Comparison of ENCODE assay signal across 8 mouse cellular contexts in genomic region chrX:56821765-56822603, GRCm38 (mm10). TPM values are rescaled to one million over a fixed set of nuclear protein-coding genes. Genes with fewer than 3 reads are reported as not detected.
DNase-seq lines count a peak whose midpoint lies in the region; ATAC-seq and TF ChIP-seq lines count a peak whose summit lies in the region.

Gene Map7d3, minus strand, starts transcription at chrX:56822326.

- ATAC-seq in forebrain, embryonic 16.5 days, result 0 out of 2 replicates have a peak, but pooled peaks have one; percentile 40
- ATAC-seq in intestine, embryonic 14.5 days (replicated peaks; ENCODE audit: low FRiP score, low TSS enrichment, low read depth), result 0 out of 2 replicates have a peak, but pooled peaks have one; percentile 36
- peak; percentile 65; the same call in 1 of the 2 replicates for ATAC-seq in lung, embryonic 15.5 days (ENCODE audit: borderline replicate concordance, extremely low read depth, low FRiP score, low TSS enrichment)

- H3K9me3 ChIP-seq in forebrain, embryonic 16.5 days (ENCODE audit: control insufficient read depth, low read length), result no peaks in the 10 kb centered on the region
- H3K9me3 ChIP-seq in intestine, embryonic 14.5 days (ENCODE audit: control insufficient read depth, low read length), result no peaks in the 10 kb centered on the region
- no peaks in the 10 kb centered on the region for H3K9me3 ChIP-seq in lung, embryonic 15.5 days

- TF ChIP-seq CTCF in C2C12 (IDR thresholded peaks at IDR 0.05; ENCODE audit: control insufficient read depth, insufficient read depth, insufficient read length), result no peak

- H3K9ac ChIP-seq in forebrain, embryonic 16.5 days (replicated peaks; ENCODE audit: low read depth, low read length), result no peak within 1 kb of the TSS
- no peak within 1 kb of the TSS for H3K9ac ChIP-seq in intestine, embryonic 14.5 days (ENCODE audit: low read length)
- peak within 1 kb of the TSS; percentile 36 for H3K9ac ChIP-seq in lung, embryonic 15.5 days

- no peaks in the 10 kb centered on the region for H3K79me3 ChIP-seq in C2C12 (ENCODE audit: low read depth)

- WGBS in forebrain, embryonic 16.5 days, result 20% methylated on average over 35 of the region's 35 CpGs
- 19% methylated on average over 32 of the region's 35 CpGs for WGBS in intestine, embryonic 14.5 days
- 20% methylated on average over 35 of the region's 35 CpGs for WGBS in lung, embryonic 15.5 days

- H3K27me3 ChIP-seq in C2C12 (ENCODE audit: control insufficient read depth, insufficient read depth, insufficient read length), result no peaks in the 10 kb centered on the region
- H3K27me3 ChIP-seq in forebrain, embryonic 16.5 days (replicated peaks; ENCODE audit: control insufficient read depth, insufficient read depth, low read length), result no peaks in the 10 kb centered on the region
- H3K27me3 ChIP-seq in intestine, embryonic 14.5 days (replicated peaks; ENCODE audit: control insufficient read depth, insufficient read depth, low read length), result no peaks in the 10 kb centered on the region
- no peaks in the 10 kb centered on the region for H3K27me3 ChIP-seq in lung, embryonic 15.5 days

- peak; percentile 0 for DNase-seq in adrenal gland, adult 8-10 months
- DNase-seq in intestine, embryonic 14.5 days (ENCODE audit: low spot score), result peak; percentile 54
- peak; percentile 1 for DNase-seq in ovary, postnatal 10 days (ENCODE audit: low spot score)
- DNase-seq in right cerebral cortex, postnatal 4 days, result no peak
- DNase-seq in spleen, adult 12 weeks (ENCODE audit: low spot score), result no peak

- H3K27ac ChIP-seq in forebrain, embryonic 16.5 days (ENCODE audit: low read length), result no peak within 1 kb of the TSS
- no peak within 1 kb of the TSS for H3K27ac ChIP-seq in intestine, embryonic 14.5 days (ENCODE audit: low read depth)
- no peak within 1 kb of the TSS for H3K27ac ChIP-seq in lung, embryonic 15.5 days

- H3K4me3 ChIP-seq in C2C12 (ENCODE audit: insufficient read depth, poor library complexity, severe bottlenecking), result peak within 1 kb of the TSS; percentile 11
- H3K4me3 ChIP-seq in forebrain, embryonic 16.5 days (replicated peaks; ENCODE audit: low read length), result peak within 1 kb of the TSS; percentile 36
- H3K4me3 ChIP-seq in intestine, embryonic 14.5 days (ENCODE audit: low read depth, low read length), result peak within 1 kb of the TSS; percentile 41
- peak within 1 kb of the TSS; percentile 47 for H3K4me3 ChIP-seq in lung, embryonic 15.5 days

- no peaks in the 10 kb centered on the region for H3K36me3 ChIP-seq in C2C12 (ENCODE audit: control insufficient read depth, insufficient read depth)
- no peaks in the 10 kb centered on the region for H3K36me3 ChIP-seq in forebrain, embryonic 16.5 days (ENCODE audit: control insufficient read depth, insufficient read depth)
- H3K36me3 ChIP-seq in intestine, embryonic 14.5 days (ENCODE audit: control insufficient read depth, insufficient read depth, low read length), result no peaks in the 10 kb centered on the region
- H3K36me3 ChIP-seq in lung, embryonic 15.5 days, result no peaks in the 10 kb centered on the region

- no peaks in the 10 kb centered on the region for H3K4me1 ChIP-seq in forebrain, embryonic 16.5 days (replicated peaks; ENCODE audit: control insufficient read depth, insufficient read depth, low read length)
- no peaks in the 10 kb centered on the region for H3K4me1 ChIP-seq in intestine, embryonic 14.5 days (replicated peaks; ENCODE audit: control insufficient read depth, insufficient read depth, low read length)
- H3K4me1 ChIP-seq in lung, embryonic 15.5 days, result no peaks in the 10 kb centered on the region

- H3K4me2 ChIP-seq in forebrain, embryonic 16.5 days (ENCODE audit: low read length), result peak within 1 kb of the TSS; percentile 57
- H3K4me2 ChIP-seq in intestine, embryonic 14.5 days (ENCODE audit: low read length), result peak within 1 kb of the TSS; percentile 55
- H3K4me2 ChIP-seq in lung, embryonic 15.5 days, result peak within 1 kb of the TSS; percentile 72

- H3K79me2 ChIP-seq in C2C12 (ENCODE audit: control insufficient read depth, insufficient read depth), result no peaks in the 10 kb centered on the region

- H3ac ChIP-seq in C2C12 (ENCODE audit: control insufficient read depth, insufficient read length, low read depth), result peak within 1 kb of the TSS; percentile 61

TF ChIP-seq in C2C12, 6 proteins besides CTCF, POLR2A, EP300 and RAD21:
- no peak for TF ChIP-seq FOSL1 (IDR thresholded peaks at IDR 0.05; ENCODE audit: insufficient read depth, low read length, poor library complexity, severe bottlenecking)
- TF ChIP-seq MYOD1 (IDR thresholded peaks at IDR 0.05; ENCODE audit: control insufficient read depth, insufficient read length, low read depth), result no peak
- no peak for TF ChIP-seq USF1 (IDR thresholded peaks at IDR 0.05; ENCODE audit: low read depth)
- no peak for TF ChIP-seq MAX (IDR thresholded peaks at IDR 0.05)
- no peak for TF ChIP-seq CEBPB (IDR thresholded peaks at IDR 0.05; ENCODE audit: low read depth)
- TF ChIP-seq MYOG (IDR thresholded peaks at IDR 0.05; ENCODE audit: control insufficient read depth, extremely low read depth, insufficient read length), result no peak
TF ChIP-seq in C2C12: peak in this region for 0.

RNA-seq across cellular contexts. Expression of gene Map7d3, which starts in this region (rescaled TPM):
- 0.06 TPM for polyA plus RNA-seq in C2C12 (2012; fragmentation: generic; extraction: Trizol)
- total RNA-seq in adrenal gland, adult 8-10 months (2022), result 1 to 10 TPM in 2 of 4 experiments, under 1 TPM in 2; 0.23 to 2.0 (median 1.0) TPM
- 0.14 and 0.16 TPM in 2 replicates for polyA plus RNA-seq in forebrain, embryonic 16.5 days (2015; fragmentation: Nextera tagmentation; extraction: Ambion mirVana)
- polyA plus RNA-seq in intestine, embryonic 14.5 days (2014; fragmentation: Nextera tagmentation; extraction: Ambion mirVana), result 1.2 and 1.6 TPM in 2 replicates
- polyA plus RNA-seq in lung, embryonic 15.5 days (2015; fragmentation: Nextera tagmentation; extraction: Ambion mirVana), result 2.5 and 2.7 TPM in 2 replicates

Comparison
In these comparisons a context has a peak if more than half of its experiments do, and no peak if none do; other contexts are left out.
1. Peak in ATAC-seq, H3K4me3 ChIP-seq and H3K4me2 ChIP-seq in forebrain, embryonic 16.5 days; RNA of the gene not detected or under 1 TPM.
2. DNase-seq: peak in adrenal gland, adult 8-10 months (single experiment), intestine, embryonic 14.5 days (single experiment) and ovary, postnatal 10 days (single experiment); none in right cerebral cortex, postnatal 4 days (single experiment) and spleen, adult 12 weeks (single experiment).
3. Peak in every context shown above with its lines, with median percentiles within 50 percentile points of each other: H3K4me3 ChIP-seq, ATAC-seq and H3K4me2 ChIP-seq.